Mouse (Mus musculus) midbrain, embryonic 11.5 days (tissue): ENCODE results near the gene Ntn1. TPM values are rescaled to one million over a fixed set of nuclear protein-coding genes. Genes with fewer than 3 reads are reported as not detected.

Experiments used
- ATAC-seq: fragments of 200-750 bp; cut with Nextera tagmentation; 2 replicates; pipeline ENCODE4 v1.8.0; 2017; ENCODE audit warnings: moderate TSS enrichment, moderate library complexity; ENCODE audit not compliant: low FRiP score
- DNase-seq: peaks from one replicate; pipeline ENCODE4 v3.0.0; 2015; ENCODE audit warnings: low spot score; ENCODE audit errors: missing footprints
- H3K27ac ChIP-seq: fragments of 300-500 bp; sonication (generic); 2 replicates; pipeline ENCODE4 v1.5.1; 2014; ENCODE audit warnings: low read depth, low read length
- H3K27me3 ChIP-seq: fragments of 300-500 bp; sonication (generic); 2 replicates; pipeline ENCODE4 v1.6.1; 2014; ENCODE audit warnings: mild to moderate bottlenecking, low read length, moderate library complexity, mixed read lengths; ENCODE audit not compliant: control insufficient read depth, insufficient read depth
- H3K36me3 ChIP-seq: fragments of 300-500 bp; sonication (generic); 2 replicates; pipeline ENCODE4 v1.6.1; 2014; ENCODE audit warnings: mild to moderate bottlenecking, low read length, moderate library complexity, mixed read lengths; ENCODE audit not compliant: control insufficient read depth, insufficient read depth
- H3K4me1 ChIP-seq: fragments of 300-500 bp; sonication (generic); 2 replicates; pipeline ENCODE4 v1.6.1; 2014; ENCODE audit warnings: low read length; ENCODE audit not compliant: control insufficient read depth, insufficient read depth
- H3K4me2 ChIP-seq: fragments of 300-500 bp; sonication (generic); 2 replicates; pipeline ENCODE4 v1.6.1; 2014; ENCODE audit warnings: mild to moderate bottlenecking, moderate library complexity
- H3K4me3 ChIP-seq: fragments of 300-500 bp; sonication (generic); 2 replicates; pipeline ENCODE4 v1.5.1; 2014; ENCODE audit warnings: low read depth, low read length
- H3K9ac ChIP-seq: fragments of 300-500 bp; sonication (generic); 2 replicates; pipeline ENCODE4 v1.6.1; 2014; ENCODE audit warnings: low read length
- H3K9me3 ChIP-seq: fragments of 300-500 bp; sonication (generic); 2 replicates; pipeline ENCODE4 v1.6.1; 2016; ENCODE audit warnings: low read length; ENCODE audit not compliant: control insufficient read depth
- WGBS: fragments of 180-500 bp; shearing (Covaris S2); extraction: QIAGEN DNeasy Blood & Tissue Kit; methylation state at CpG from one replicate; pipeline ENCODE4 v1.1.7; 2014; 5-methylcytosine and 5-hydroxymethylcytosine counted together
- polyA plus RNA-seq: library from polyadenylated mRNA; unstranded; fragments of >200 nt; fragmentation: Nextera tagmentation; extraction: Ambion mirVana; gene quantifications from 2 replicates; pipeline ENCODE4 v1.2.1, GENCODE M21; 2014

The Ntn1 gene
- polyA plus RNA-seq, 1 experiment from 2014 or later, result 10.0 TPM

DNA sequence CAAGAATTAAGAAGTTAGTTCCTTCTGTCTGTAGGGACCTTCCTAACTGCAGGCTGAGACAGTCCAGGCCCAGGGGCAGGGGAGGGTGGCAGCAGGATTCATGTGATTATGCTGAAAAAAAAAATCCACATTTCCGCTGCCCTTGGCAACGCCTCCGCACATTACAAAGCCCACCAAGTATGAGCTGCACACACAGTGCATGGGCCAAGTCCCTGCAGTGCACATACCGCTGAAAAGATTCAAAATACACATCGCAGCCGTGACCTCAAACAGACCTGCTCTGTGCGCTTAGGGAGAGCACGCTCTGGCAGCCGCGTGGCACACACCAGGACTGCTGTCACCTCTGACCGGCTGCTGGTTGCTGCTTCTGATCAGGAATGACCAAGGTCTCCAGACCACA, 184.6 kb downstream of the Ntn1 start:
- 0 out of 2 replicates have a peak overlapping the region, but pooled peaks have one; percentile 43 for H3K9ac ChIP-seq

DNA sequence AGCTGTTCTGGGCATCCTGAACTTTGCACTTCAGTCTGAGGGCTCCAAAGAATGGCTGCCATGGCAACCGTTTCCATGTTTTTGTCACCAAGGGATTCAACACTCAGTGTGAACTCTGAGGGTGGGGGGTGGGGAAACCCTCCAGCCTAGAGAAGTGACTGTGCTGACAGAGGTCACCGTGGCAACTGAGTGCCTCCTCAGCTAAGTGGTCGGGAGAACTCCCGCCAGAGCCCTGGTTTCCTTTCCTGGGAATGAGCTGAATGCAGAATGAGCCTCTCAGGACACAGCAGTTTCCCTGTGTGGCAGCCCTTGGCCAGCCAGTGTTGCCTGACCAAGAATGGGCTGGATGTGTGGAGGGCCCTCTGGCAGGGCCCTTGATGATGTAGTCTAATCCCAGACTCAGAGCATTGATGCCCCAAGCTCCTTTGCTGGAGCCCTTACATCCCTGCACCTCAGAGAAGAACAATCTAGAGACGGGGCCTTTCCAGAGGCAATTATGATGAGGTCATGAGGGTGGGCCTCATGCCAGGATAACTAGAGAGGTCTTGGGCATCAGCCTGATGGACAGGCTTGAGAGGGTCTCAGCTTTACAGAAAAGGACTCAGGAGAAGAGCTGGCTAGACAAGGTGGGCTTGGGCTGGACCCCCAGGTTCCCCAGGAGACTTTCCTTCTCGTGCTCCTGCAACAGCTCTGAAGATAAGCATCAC, 185.3 kb downstream of the Ntn1 start:
- ATAC-seq (peak; percentile 81), DNase-seq (peak; percentile 97)
- WGBS, result 23% methylated on average over 6 of the region's 6 CpGs
- Histone ChIP-seq H3K36me3 (no peaks in the 10 kb centered on the region), H3K27ac (peak overlapping the region; percentile 84), H3K4me1 (peaks cover 38% of the 10 kb centered on the region), H3K4me2 (peak overlapping the region; percentile 16; the same call in 1 of the 2 replicates), H3K27me3 (no peaks in the 10 kb centered on the region), H3K9me3 (no peaks in the 10 kb centered on the region), H3K9ac (peak overlapping the region; percentile 43; the same call in 1 of the 2 replicates), H3K4me3 (no peak overlapping the region)

More for the DNA sequence above, 184.6 kb downstream of the Ntn1 start:
- DNase-seq (no peak), ATAC-seq (0 out of 2 replicates have a peak, but pooled peaks have one; percentile 19)
- H3K36me3 ChIP-seq, result no peaks in the 10 kb centered on the region
- H3K4me3 ChIP-seq, result no peak overlapping the region
- H3K4me1 ChIP-seq, result peaks cover 38% of the 10 kb centered on the region
- H3K27ac ChIP-seq, result peak overlapping the region; percentile 84
- no peaks in the 10 kb centered on the region for H3K27me3 ChIP-seq
- H3K9me3 ChIP-seq, result no peaks in the 10 kb centered on the region
- H3K4me2 ChIP-seq, result no peak overlapping the region
- 63% methylated on average over 11 of the region's 11 CpGs for WGBS

DNA sequence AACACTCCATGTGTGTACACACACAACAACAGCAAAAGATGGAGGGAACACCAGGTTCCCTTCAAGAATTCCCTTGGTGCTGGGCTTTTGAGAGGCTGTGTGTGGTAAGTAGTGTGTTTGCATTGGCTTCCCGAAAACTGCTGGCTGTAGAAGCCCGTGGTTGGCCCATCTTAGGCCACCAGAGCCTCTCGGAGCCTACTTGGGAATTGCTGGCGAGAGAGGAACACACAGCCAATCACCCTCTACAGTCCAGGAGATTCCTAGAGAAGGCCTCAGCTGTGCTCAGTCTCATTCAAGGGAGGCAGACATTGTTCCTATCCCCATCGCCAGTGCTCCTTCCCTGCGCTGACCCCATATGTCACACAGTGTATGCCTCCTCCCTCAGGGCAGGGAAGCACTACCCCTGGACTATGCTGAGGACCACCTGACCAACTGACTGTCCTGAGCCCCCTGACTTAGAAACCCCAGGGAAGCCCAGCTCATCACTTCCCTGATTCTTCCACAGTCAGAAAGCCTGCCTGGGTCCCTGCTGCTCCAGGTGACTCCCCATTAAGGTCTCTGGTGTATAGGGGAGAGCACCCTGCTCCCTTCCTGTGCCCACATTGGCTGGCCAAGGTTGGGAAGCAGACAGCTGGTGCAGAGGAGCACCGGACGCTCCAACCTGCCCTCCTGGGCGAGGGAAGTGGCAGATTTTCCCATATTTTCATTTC, 186.0 kb downstream of the Ntn1 start:
- Histone ChIP-seq H3K27me3 (no peaks in the 10 kb centered on the region), H3K4me1 (peaks cover 38% of the 10 kb centered on the region), H3K4me3 (no peak overlapping the region), H3K36me3 (no peaks in the 10 kb centered on the region), H3K4me2 (no peak overlapping the region; the same call in 1 of the 2 replicates), H3K9ac (no peak overlapping the region), H3K9me3 (no peaks in the 10 kb centered on the region), H3K27ac (peak overlapping the region; percentile 84)
- WGBS, result 56% methylated on average over 9 of the region's 9 CpGs
- DNase-seq (peak; percentile 90), ATAC-seq (peak; percentile 48)

DNA sequence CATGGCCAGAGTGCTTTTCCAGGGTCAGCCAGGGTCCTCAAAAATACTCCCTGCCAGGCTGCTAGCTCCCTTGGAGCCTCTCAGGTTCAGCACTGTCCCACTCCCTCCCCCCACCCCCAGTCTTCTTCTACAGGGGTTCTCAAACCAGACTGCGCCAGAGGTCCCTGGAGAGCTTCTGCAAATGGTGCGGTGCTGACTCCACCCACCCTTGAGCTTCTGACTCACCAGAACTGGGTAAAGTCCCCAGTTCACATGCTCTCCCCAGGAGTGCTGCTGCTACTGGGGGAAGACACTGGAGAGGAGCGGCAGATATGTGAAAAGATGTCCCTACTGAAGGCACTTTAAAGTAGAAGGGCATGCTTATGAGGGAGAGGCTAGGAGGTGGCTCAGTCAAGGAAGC, 186.7 kb downstream of the Ntn1 start:
- Histone ChIP-seq H3K4me3 (no peak overlapping the region), H3K27me3 (no peaks in the 10 kb centered on the region), H3K9me3 (no peaks in the 10 kb centered on the region), H3K4me2 (no peak overlapping the region), H3K27ac (no peak overlapping the region), H3K4me1 (peaks cover 38% of the 10 kb centered on the region), H3K9ac (no peak overlapping the region), H3K36me3 (no peaks in the 10 kb centered on the region)
- 82% methylated on average over 3 of the region's 3 CpGs for WGBS
- DNase-seq, result no peak
- no peak for ATAC-seq

DNA sequence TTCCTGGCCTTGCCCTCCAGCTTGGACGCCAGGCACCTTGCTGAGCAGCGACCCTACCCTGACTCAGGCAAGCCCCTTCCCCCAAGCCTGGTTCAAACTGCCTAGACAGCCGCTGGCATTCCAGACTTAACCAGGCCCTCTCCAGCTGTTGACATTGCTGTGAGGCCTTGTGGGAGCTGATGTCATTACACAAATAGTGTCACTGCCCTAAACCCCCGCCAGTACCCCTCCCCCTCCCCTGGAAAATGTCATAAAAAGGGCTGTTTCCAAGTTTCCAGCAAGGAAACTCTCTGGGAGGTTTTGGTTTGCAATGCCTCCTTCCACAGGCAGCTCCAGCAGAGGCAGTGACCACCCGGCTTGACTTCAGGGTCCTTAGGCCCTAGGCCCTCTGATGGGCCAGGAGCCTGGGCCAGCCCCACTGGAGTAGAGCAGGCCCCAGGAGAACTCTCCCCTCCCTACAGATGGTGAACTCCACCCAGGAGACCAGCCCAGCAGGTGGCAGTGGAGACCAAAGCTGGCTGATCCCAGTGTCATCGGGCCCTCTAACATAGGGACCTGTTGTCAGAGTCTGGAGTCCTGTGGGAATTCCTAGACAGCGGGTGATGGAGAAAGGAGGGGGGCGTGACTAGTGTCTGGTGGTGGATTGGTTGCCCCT, 188.6 kb downstream of the Ntn1 start:
- Histone ChIP-seq H3K27me3 (no peaks in the 10 kb centered on the region), H3K9me3 (no peaks in the 10 kb centered on the region), H3K9ac (no peak overlapping the region), H3K4me1 (peaks cover 32% of the 10 kb centered on the region), H3K4me2 (no peak overlapping the region), H3K27ac (no peak overlapping the region; the same call in 1 of the 2 replicates), H3K36me3 (no peaks in the 10 kb centered on the region), H3K4me3 (no peak overlapping the region)
- ATAC-seq, result peak; percentile 22; the same call in 1 of the 2 replicates
- peak; percentile 90 for DNase-seq
- WGBS, result 65% methylated on average over 8 of the region's 8 CpGs

DNA sequence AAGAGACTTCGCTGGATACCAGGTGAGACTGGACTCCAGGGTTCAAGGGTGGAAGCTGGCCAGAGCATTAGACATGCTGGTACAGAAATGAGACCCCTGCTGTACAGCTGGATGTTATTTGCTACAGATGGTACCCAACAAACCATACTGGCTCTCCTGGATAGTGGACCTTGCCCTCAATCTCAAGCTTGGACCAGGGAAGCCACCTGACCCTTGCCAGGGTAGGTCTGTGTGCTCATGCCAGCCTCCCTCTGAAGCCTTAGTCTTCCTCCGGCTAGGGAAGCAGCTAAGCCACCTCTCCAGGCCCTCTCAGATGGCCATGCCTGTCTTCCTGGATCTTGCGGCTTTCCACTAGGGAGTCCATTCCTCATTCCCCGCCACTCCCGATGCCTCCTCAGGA, 189.9 kb downstream of the Ntn1 start:
- 93% methylated on average over 5 of the region's 5 CpGs for WGBS
- H3K4me1 ChIP-seq, result peaks cover 22% of the 10 kb centered on the region
- H3K36me3 ChIP-seq, result no peaks in the 10 kb centered on the region

DNA sequence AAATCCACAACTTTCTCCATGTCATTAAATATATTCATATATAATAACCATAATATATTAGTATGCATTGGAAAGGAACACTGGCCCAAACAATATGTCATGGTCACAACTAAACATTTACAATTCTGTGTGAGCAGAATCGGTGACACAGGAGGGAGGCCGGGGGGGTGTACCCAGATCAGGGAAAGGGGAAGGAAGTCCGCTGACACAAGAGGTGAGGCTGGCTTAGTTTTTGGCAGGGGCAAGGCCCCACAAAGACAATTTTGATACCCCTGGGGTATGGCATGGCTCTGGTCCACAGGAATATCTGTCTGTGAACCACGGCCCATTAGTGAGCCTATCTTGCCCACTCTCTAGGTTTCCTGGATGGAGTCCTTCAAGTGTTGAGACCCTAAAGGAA, 191.1 kb downstream of the Ntn1 start:
- Histone ChIP-seq H3K36me3 (no peaks in the 10 kb centered on the region), H3K9ac (no peak overlapping the region), H3K9me3 (no peaks in the 10 kb centered on the region), H3K4me1 (peaks cover 9% of the 10 kb centered on the region), H3K4me3 (no peak overlapping the region), H3K27ac (no peak overlapping the region), H3K4me2 (no peak overlapping the region), H3K27me3 (no peaks in the 10 kb centered on the region)
- DNase-seq, result no peak
- no peak for ATAC-seq
- WGBS, result 89% methylated on average over 4 of the region's 4 CpGs

More for the DNA sequence above, 189.9 kb downstream of the Ntn1 start:
- no peak overlapping the region for H3K9ac ChIP-seq
- H3K9me3 ChIP-seq, result no peaks in the 10 kb centered on the region
- H3K27me3 ChIP-seq, result no peaks in the 10 kb centered on the region
- H3K4me3 ChIP-seq, result no peak overlapping the region
- DNase-seq, result no peak
- H3K27ac ChIP-seq, result no peak overlapping the region
- no peak overlapping the region for H3K4me2 ChIP-seq
- ATAC-seq, result no peak

DNA sequence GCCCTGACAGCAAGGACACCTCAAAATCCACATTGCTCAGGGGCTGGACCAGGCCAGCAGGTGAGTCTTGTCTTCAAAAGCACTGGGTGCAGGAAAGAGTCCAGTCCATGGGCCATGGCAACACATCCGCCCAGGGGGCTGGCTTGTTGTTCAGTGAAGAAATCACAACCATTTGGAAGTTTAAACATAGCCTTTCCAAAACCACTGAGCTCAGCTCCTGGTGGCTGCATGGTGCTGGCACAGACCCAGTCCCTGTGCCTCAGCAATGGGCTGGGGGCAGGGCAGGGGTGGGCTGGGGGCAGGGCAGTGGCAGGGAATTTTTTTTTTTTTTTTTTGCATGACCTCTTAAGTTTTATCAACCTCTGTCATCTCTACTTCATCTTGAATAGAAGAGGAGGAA, 192.0 kb downstream of the Ntn1 start:
- no peak for ATAC-seq
- Histone ChIP-seq H3K9me3 (no peaks in the 10 kb centered on the region), H3K9ac (no peak overlapping the region), H3K36me3 (no peaks in the 10 kb centered on the region), H3K27me3 (no peaks in the 10 kb centered on the region), H3K4me3 (no peak overlapping the region), H3K4me2 (no peak overlapping the region), H3K27ac (no peak overlapping the region), H3K4me1 (peaks cover 6% of the 10 kb centered on the region)
- 95% methylated on average over 1 of the region's 1 CpGs for WGBS
- no peak for DNase-seq

DNA sequence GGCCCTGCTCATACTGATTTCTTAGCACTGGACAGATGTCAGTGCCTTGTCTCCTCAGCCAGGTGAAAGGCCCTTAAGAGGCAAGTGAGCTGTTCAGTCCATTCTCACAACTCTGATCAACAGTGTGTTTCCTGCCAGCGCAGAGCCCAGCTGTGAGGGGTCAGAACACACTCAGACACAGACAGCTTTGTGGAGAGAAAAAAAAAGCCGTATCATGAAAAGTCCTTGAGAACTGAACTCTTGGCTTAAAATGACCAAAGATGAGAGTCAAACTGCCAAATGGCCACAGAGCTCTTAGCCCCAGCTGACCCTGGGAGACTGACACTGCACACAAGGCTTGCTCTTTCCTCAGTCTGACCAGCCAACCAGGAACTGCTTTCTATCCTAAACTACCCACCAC, 192.6 kb downstream of the Ntn1 start:
- Histone ChIP-seq H3K4me1 (peaks cover 6% of the 10 kb centered on the region), H3K9me3 (no peaks in the 10 kb centered on the region), H3K27ac (no peak overlapping the region), H3K9ac (no peak overlapping the region), H3K27me3 (no peaks in the 10 kb centered on the region), H3K4me3 (no peak overlapping the region), H3K4me2 (no peak overlapping the region), H3K36me3 (no peaks in the 10 kb centered on the region)
- ATAC-seq (no peak), DNase-seq (no peak)
- 90% methylated on average over 2 of the region's 2 CpGs for WGBS
